ENCODE assay signal across 31 mouse cellular contexts in the genomic region with DNA sequence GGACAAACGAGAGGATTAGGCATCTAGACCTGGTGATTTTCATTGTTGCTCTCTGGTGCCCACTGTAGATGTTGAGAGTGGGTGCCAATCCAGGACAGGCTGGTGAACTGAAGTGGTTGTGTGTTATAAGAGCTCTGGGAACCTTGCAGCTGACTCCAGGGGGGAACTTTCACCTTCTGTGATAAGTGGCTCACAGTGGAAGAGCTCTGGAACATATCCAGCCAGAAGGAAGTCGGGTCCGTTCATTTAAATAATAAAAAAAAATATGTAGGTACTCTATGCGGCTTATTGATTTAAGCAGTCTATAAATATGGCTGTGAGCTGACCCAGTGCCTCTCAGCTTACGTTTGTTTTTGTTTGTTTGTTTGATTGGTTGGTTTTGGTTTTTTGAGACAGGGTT. TPM values are rescaled to one million over a fixed set of nuclear protein-coding genes. Genes with fewer than 3 reads are reported as not detected.
DNase-seq lines count a peak whose midpoint lies in the region; ATAC-seq and TF ChIP-seq lines count a peak whose summit lies in the region.
"Had no signal": no experiment of that assay in that cellular context is flagged by ENCODE, and none has a peak within 500 bp of the region (broad histone marks: within the 10 kb centered on the region; RNA-seq: fewer than 3 reads in every experiment).

A gene (minus strand): TSS at position 101 of the 400 bp plus-strand sequence.

- no peak for TF ChIP-seq POLR2A in thymus, adult 2 months (IDR thresholded peaks at IDR 0.05; ENCODE audit: control insufficient read depth, extremely low read depth, insufficient read depth, low read length, poor library complexity)

- no peak for DNase-seq in heart, adult 11 months
- DNase-seq in thymus, adult 2 months: no peak
- no peak for DNase-seq in thymus, postnatal 0 days (ENCODE audit: low spot score)
- DNase-seq in naive thymus-derived CD4-positive, alpha-beta T cell, adult 2 months (ENCODE audit: low read depth): peak; percentile 17
- DNase-seq in layer of hippocampus, postnatal 25 days (ENCODE audit: extremely low spot score in 1 of 2, low spot score in 1 of 2): no peak
- DNase-seq in spleen, postnatal 10 days (ENCODE audit: low spot score in 2 of 2): no peak
- DNase-seq: adrenal gland, adult 2 months; adrenal gland, postnatal 36 days; cerebellum, adult 2 months; cerebellum, postnatal 25 days; heart, postnatal 10 days; kidney, adult 8-10 months; kidney, postnatal 4 days; lung, embryonic 14.5 days; lung, postnatal 14 days; midbrain, embryonic 14.5 days; right cerebral cortex, adult 18-20 months; spleen, adult 18-20 months; thymus, adult 18-20 months; thymus, postnatal 4 days had no signal

- no peaks in the 10 kb centered on the region for H3K9me3 ChIP-seq in heart, embryonic 11.5 days (replicated peaks; ENCODE audit: control insufficient read depth, low read length)
- H3K9me3 ChIP-seq: heart, embryonic 12.5 days; hindbrain, embryonic 10.5 days; hindbrain, embryonic 15.5 days; liver, embryonic 15.5 days had no signal

- no peak within 1 kb of the TSS for H3K27ac ChIP-seq in heart, embryonic 11.5 days (ENCODE audit: low read depth, low read length)
- peak within 1 kb of the TSS; percentile 12; the same call in 1 of the 2 replicates for H3K27ac ChIP-seq in thymus, adult 2 months (ENCODE audit: control insufficient read depth, insufficient read depth, low read length)
- H3K27ac ChIP-seq: hindbrain, embryonic 10.5 days; hindbrain, embryonic 15.5 days; kidney, postnatal 0 days; liver, embryonic 15.5 days had no signal

- H3K9ac ChIP-seq in heart, embryonic 11.5 days (ENCODE audit: low read depth, low read length): 0 out of 2 replicates have a peak within 1 kb of the TSS, but pooled peaks have one; percentile 7
- H3K9ac ChIP-seq: heart, embryonic 12.5 days; hindbrain, embryonic 15.5 days; liver, embryonic 15.5 days; lung, embryonic 14.5 days had no signal

- no peaks in the 10 kb centered on the region for H3K36me3 ChIP-seq in heart, embryonic 11.5 days (ENCODE audit: control insufficient read depth, insufficient read depth, low read length)
- H3K36me3 ChIP-seq in thymus, adult 2 months (ENCODE audit: control insufficient read depth, insufficient read depth, low read length): peaks cover 46% of the 10 kb centered on the region
- H3K36me3 ChIP-seq: hindbrain, embryonic 10.5 days; hindbrain, embryonic 15.5 days had no signal

- no peak within 1 kb of the TSS for H3K4me2 ChIP-seq in heart, embryonic 11.5 days
- H3K4me2 ChIP-seq: heart, embryonic 12.5 days; hindbrain, embryonic 15.5 days; liver, embryonic 15.5 days; lung, embryonic 14.5 days had no signal

- TF ChIP-seq CTCF in thymus, adult 2 months (IDR thresholded peaks at IDR 0.05; ENCODE audit: borderline replicate concordance, control insufficient read depth, extremely low read depth, insufficient read depth, low read length, poor library complexity): no peak

- ATAC-seq in heart, embryonic 11.5 days (replicated peaks; ENCODE audit: insufficient number of reproducible peaks, low FRiP score, low TSS enrichment): no peak
- ATAC-seq: activated CD4-positive, CD25-positive, alpha-beta regulatory T cell, adult 4 months; inflammation-experienced regulatory T-cells, adult 6 months had no signal

- no peaks in the 10 kb centered on the region for H3K27me3 ChIP-seq in heart, embryonic 11.5 days (ENCODE audit: control insufficient read depth, insufficient read depth, low read length)
- H3K27me3 ChIP-seq in thymus, adult 2 months (ENCODE audit: control insufficient read depth, insufficient read depth, low read length): no peaks in the 10 kb centered on the region
- H3K27me3 ChIP-seq: heart, embryonic 12.5 days; hindbrain, embryonic 15.5 days; liver, embryonic 15.5 days had no signal

- H3K4me3 ChIP-seq in heart, embryonic 11.5 days (ENCODE audit: low read depth, low read length): no peak within 1 kb of the TSS
- no peak within 1 kb of the TSS for H3K4me3 ChIP-seq in thymus, adult 2 months (ENCODE audit: control insufficient read depth, insufficient read depth, low read length)
- H3K4me3 ChIP-seq: heart, embryonic 12.5 days; hindbrain, embryonic 10.5 days; hindbrain, embryonic 15.5 days; liver, embryonic 15.5 days had no signal

- H3K4me1 ChIP-seq in heart, embryonic 11.5 days (ENCODE audit: control insufficient read depth, insufficient read depth, low read length): peaks cover 3% of the 10 kb centered on the region; the same call in 1 of the 2 replicates
- H3K4me1 ChIP-seq in thymus, adult 2 months (replicated peaks; ENCODE audit: control insufficient read depth, insufficient read depth, low read length): peaks cover 2% of the 10 kb centered on the region; the same call in 1 of the 2 replicates
- H3K4me1 ChIP-seq: hindbrain, embryonic 15.5 days; liver, embryonic 15.5 days had no signal

- WGBS in heart, embryonic 11.5 days (ENCODE audit: insufficient replicate concordance): 76% methylated on average over 5 of the region's 5 CpGs
- WGBS in thymus, adult 2 months: 68% methylated on average over 5 of the region's 5 CpGs

RNA-seq across cellular contexts. Expression of the gene that starts here (rescaled TPM):
- polyA plus RNA-seq in heart, embryonic 11.5 days (2014; fragmentation: Nextera tagmentation; extraction: Ambion mirVana): 1.3 and 1.5 TPM in 2 replicates
- polyA plus RNA-seq in thymus, adult 2 months (2012; rRNA removed): 1.8 and 2.4 TPM in 2 replicates
- polyA plus RNA-seq in thymus, postnatal 0 days (2015; fragmentation: Nextera tagmentation; extraction: Ambion mirVana): 0.72 and 1.1 TPM in 2 replicates
- total RNA-seq in layer of hippocampus, postnatal 25 days (2021): under 1 TPM; 0.52 to 0.85 TPM
- total RNA-seq: adrenal gland, adult 2 months; gastrocnemius, adult 8-10 months; gastrocnemius, postnatal 4 days; heart, postnatal 10 days had no signal
- polyA plus RNA-seq: adrenal gland, adult 2 months; embryonic facial prominence, embryonic 11.5 days; hindbrain, embryonic 10.5 days; hindbrain, embryonic 15.5 days; midbrain, embryonic 14.5 days had no signal
